Mouse (Mus musculus) natural killer cell, adult 2 months (primary cell): ENCODE results near the gene Ube2v1.
"Not testable (repeated sequence)": the region's sequence is repeated elsewhere in the genome, so short reads cannot be mapped to it uniquely, and the experiment has no call there.

Source experiments
- DNase-seq, 2 experiments: peaks; one replicate each; pipeline ENCODE4 v3.0.0; 2022; ENCODE audit warnings: low spot score in 2 of 2

Ube2v1 gene

GRCm38 (mm10) chr2:167654911-167655600 lies 23.2 kb upstream of the Ube2v1 start:
- no peak for DNase-seq

GRCm38 (mm10) chr2:167652694-167653093 lies 20.8 kb upstream of the Ube2v1 start:
- DNase-seq: no peak

- no peak for DNase-seq
These were observed 19.7 kb upstream of the Ube2v1 start for GRCm38 (mm10) chr2:167651622-167652021.

- peak; percentile 86 to 94 for DNase-seq
These were observed 17.6 kb upstream of the Ube2v1 start for GRCm38 (mm10) chr2:167649290-167650032.

- DNase-seq: no peak
These were observed 14.5 kb upstream of the Ube2v1 start for GRCm38 (mm10) chr2:167646411-167646810.

GRCm38 (mm10) chr2:167643356-167644052 lies 11.6 kb upstream of the Ube2v1 start:
- not testable (repeated sequence) for DNase-seq

GRCm38 (mm10) chr2:167642164-167642563 lies 10.3 kb upstream of the Ube2v1 start:
- DNase-seq: no peak

GRCm38 (mm10) chr2:167641337-167641736 lies 9.4 kb upstream of the Ube2v1 start:
- peak; percentile 62 to 73 for DNase-seq

GRCm38 (mm10) chr2:167640279-167640678 lies 8.4 kb upstream of the Ube2v1 start:
- peak; percentile 49 to 62 for DNase-seq

GRCm38 (mm10) chr2:167634865-167635512 lies 3.1 kb upstream of the Ube2v1 start:
- no peak for DNase-seq

- DNase-seq: peak; percentile 94 to 98
These were observed 2.5 kb upstream of the Ube2v1 start for GRCm38 (mm10) chr2:167634338-167634770.

GRCm38 (mm10) chr2:167633537-167633872 lies 1.6 kb upstream of the Ube2v1 start:
- no peak for DNase-seq

GRCm38 (mm10) chr2:167632731-167633536 lies 1.0 kb upstream of the Ube2v1 start:
- no peak for DNase-seq

GRCm38 (mm10) chr2:167631181-167631590 lies 709 bp downstream of the Ube2v1 start:
- no peak for DNase-seq

GRCm38 (mm10) chr2:167630421-167630820 lies 1.5 kb downstream of the Ube2v1 start:
- no peak for DNase-seq

GRCm38 (mm10) chr2:167629665-167630209 lies 2.2 kb downstream of the Ube2v1 start:
- DNase-seq: no peak

- peak in 1 of 2 experiments; percentile 46 for DNase-seq
These were observed 3.0 kb downstream of the Ube2v1 start for GRCm38 (mm10) chr2:167628872-167629271.

- no peak for DNase-seq
These were observed 4.9 kb downstream of the Ube2v1 start for GRCm38 (mm10) chr2:167627019-167627418.

GRCm38 (mm10) chr2:167625670-167626069 lies 6.2 kb downstream of the Ube2v1 start:
- DNase-seq: no peak

GRCm38 (mm10) chr2:167624368-167625075 lies 7.4 kb downstream of the Ube2v1 start:
- DNase-seq: no peak
